Mouse (Mus musculus) thymus, postnatal 0 days (tissue): ENCODE measurements around the gene Gm21913. TPM values are rescaled to one million over a fixed set of nuclear protein-coding genes. Genes with fewer than 3 reads are reported as not detected.
"Not testable (repeated sequence)": the region's sequence is repeated elsewhere in the genome, so short reads cannot be mapped to it uniquely, and the experiment has no call there.

Experiments
- DNase-seq: peaks from one replicate; pipeline ENCODE4 v3.0.0-alpha.2; 2015; ENCODE audit warnings: low spot score
- polyA plus RNA-seq: library from polyadenylated mRNA; unstranded; fragments of >200 nt; fragmentation: Nextera tagmentation; extraction: Ambion mirVana; gene quantifications from 2 replicates; pipeline ENCODE4 v1.2.1, GENCODE M21; 2015

Gm21913 gene
- polyA plus RNA-seq: not detected in 2 replicates

DNA sequence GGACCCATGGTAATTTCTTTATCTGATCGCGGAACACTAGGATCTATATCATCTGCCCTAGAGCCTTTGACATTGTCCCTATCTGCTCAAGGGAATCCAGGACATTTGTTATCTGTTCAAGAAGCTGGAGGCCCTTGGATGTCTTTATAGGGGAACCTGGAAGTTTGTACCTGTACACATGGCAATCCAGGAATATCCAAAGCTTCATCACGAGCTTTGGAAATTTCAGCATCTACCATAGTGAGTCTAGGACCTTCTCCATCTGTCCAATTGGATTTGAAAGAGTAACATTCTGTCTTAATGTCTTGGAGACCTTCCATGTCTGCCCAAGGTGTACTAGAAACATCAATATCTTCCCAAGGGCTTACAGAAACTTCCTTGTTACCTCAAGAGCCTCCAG lies at the start of gene Gm21913:
Gene Gm21913, plus strand, starts transcription at position 301 of the 400 bp plus-strand sequence.
- not testable (repeated sequence) for DNase-seq

Other genes with a start within 250 kb of the Gm21913 start
- gene Gm29110, start 153.4 kb upstream of the Gm21913 start, polyA plus RNA-seq: not detected in 2 replicates